Mouse (Mus musculus): Measurements from ENCODE around the gene Il31. TPM values are rescaled to one million over a fixed set of nuclear protein-coding genes. Genes with fewer than 3 reads are reported as not detected.

The Il31 gene
- polyA plus RNA-seq (2017; shearing (Covaris generic)), result not detected

GRCm38 (mm10) chr5:123489112-123489785 is at the start of gene Il31, which contains the start of gene Lrrc43:
Gene Il31 (minus strand): TSS chr5:123489489.
Gene Lrrc43 (plus strand): TSS chr5:123489305.

DNA sequence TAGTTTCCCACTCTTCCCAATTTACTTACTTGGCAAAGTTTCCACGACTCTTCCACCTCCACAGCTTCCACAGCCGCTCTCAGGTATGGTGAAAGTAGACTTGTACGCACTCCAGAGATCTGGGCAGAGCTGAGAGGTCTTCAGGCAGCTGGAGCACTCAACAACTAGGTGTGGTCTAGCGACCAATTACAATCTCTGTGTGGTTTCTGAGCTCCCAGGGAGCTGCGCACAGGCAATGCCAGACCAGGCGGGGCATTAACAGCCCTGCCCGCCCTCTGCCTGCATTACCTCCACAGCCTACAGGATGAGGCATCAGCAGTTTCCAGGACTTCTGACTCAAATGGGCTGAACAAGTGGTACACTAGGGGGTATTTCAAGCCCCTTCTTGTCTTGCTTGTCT is 36.0 kb upstream of the Il31 start, which contains the start of gene Gm49027:
Gm49027 (minus strand) TSS at position 208 of the 400 bp plus-strand sequence.

GRCm38 (mm10) chr5:123523692-123524392 is 34.6 kb upstream of the Il31 start, which contains the start of gene Diablo:
Gene Diablo (minus strand): TSS chr5:123524176.

DNA sequence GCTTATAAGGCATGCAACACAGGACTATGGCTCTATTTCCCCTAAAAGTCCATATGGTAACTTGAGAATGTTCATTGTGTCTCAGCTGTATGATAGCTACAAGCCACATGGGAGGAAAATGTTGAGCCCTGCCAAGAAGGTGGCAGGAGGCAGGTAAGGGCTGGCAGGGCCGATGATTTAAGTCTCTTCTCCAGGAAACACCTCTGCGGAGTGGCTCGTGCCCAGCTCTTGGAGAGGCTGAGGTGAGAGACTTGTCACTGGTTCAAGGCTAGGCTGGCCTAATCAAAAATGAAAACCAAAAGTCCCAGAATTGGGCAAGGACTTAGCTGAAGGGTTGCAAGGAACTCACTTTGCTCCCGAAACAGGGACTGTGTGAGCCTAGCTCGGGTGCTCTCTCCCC is 20.9 kb upstream of the Il31 start, which contains the start of gene B3gnt4:
B3gnt4 (plus strand) TSS at position 301 of the 400 bp plus-strand sequence.

Other genes starting within 250 kb of the Il31 start
- 0.61 TPM for gene Wdr66, start 237.4 kb downstream of the Il31 start, polyA plus RNA-seq (2017; shearing (Covaris generic))
- gene Bcl7a, start 145.7 kb downstream of the Il31 start, polyA plus RNA-seq (2017; shearing (Covaris generic)), result 6.4 TPM
- 64.8 TPM for gene Mlxip, start 94.7 kb downstream of the Il31 start, polyA plus RNA-seq (2017; shearing (Covaris generic))
- not detected for gene Lrrc43, start 184 bp downstream of the Il31 start, polyA plus RNA-seq (2017; shearing (Covaris generic))
- gene B3gnt4, start 21.0 kb upstream of the Il31 start, polyA plus RNA-seq (2017; shearing (Covaris generic)), result not detected
- 78.2 TPM for gene Diablo, start 34.7 kb upstream of the Il31 start, polyA plus RNA-seq (2017; shearing (Covaris generic))
- gene Gm49027, start 36.0 kb upstream of the Il31 start, polyA plus RNA-seq (2017; shearing (Covaris generic)), result not detected
- 39.1 TPM for gene Vps33a, start 83.5 kb upstream of the Il31 start, polyA plus RNA-seq (2017; shearing (Covaris generic))
- 166 TPM for gene Clip1, start 195.1 kb upstream of the Il31 start, polyA plus RNA-seq (2017; shearing (Covaris generic))
- gene Zcchc8, start 231.6 kb upstream of the Il31 start, polyA plus RNA-seq (2017; shearing (Covaris generic)), result 70.6 TPM